Mouse (Mus musculus) lung, adult 2 months (tissue): ENCODE results near the gene Rhebl1.

ENCODE experiments used
- CTCF ChIP-seq: fragments of 200-500 bp; IDR thresholded peaks from 2 replicates; pipeline ENCODE4 v1.5.1; 2011; ENCODE audit warnings: mild to moderate bottlenecking, low read length, control low read depth; ENCODE audit not compliant: insufficient read depth
- POLR2A ChIP-seq: fragments of 200-500 bp; IDR thresholded peaks from 2 replicates; pipeline ENCODE4 v1.6.1; 2011; ENCODE audit warnings: low read depth, mild to moderate bottlenecking, control low read depth, low read length, borderline replicate concordance; ENCODE audit errors: extremely low read depth

DNA sequence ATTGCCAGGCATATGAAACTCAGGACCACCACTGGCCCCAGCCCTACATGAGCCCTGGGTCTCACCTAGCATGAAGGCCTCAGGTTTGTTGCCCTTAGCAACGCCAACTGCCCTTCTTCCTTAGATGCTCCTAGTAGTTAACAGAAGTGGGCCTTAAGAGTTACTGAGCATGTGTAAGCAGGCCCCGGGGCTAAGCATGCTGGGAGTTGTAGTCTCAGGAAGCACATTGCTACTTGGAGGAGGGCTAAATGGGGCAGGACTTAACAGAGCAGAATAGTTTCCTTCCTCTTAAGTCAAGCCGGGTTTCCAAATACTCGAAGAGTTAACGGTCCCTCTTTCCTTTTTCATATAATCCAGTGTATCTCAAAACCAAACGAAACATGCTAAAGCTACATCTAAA is 27.0 kb downstream of the Rhebl1 start:
- TF ChIP-seq CTCF (no peak), POLR2A (no peak)
